Mouse (Mus musculus) adrenal gland, adult 18-20 months (tissue): ENCODE results near the gene Tpd52l2. TPM values are rescaled to one million over a fixed set of nuclear protein-coding genes. Genes with fewer than 3 reads are reported as not detected.
"Not testable (repeated sequence)": the region's sequence is repeated elsewhere in the genome, so short reads cannot be mapped to it uniquely, and the experiment has no call there.

Experiments used
- DNase-seq, 2 experiments: peaks; one replicate each; pipeline ENCODE4 v3.0.0; 2021 to 2022; ENCODE audit warnings: low spot score in 2 of 2
- total RNA-seq, 2 experiments: library from RNA; stranded (reverse); gene quantifications; 1 replicate in 1 of 2; 2 replicates in 1 of 2; pipeline ENCODE4 v1.2.3; 2021

The Tpd52l2 gene
- total RNA-seq, 2 experiments from 2014 or later = 96.6 to 100 TPM

- no peak for DNase-seq
These were observed 12.3 kb upstream of the Tpd52l2 start for GRCm38 (mm10) chr2:181484456-181485233.

- DNase-seq = no peak
These were observed 11.2 kb upstream of the Tpd52l2 start for GRCm38 (mm10) chr2:181485741-181486140.

DNA sequence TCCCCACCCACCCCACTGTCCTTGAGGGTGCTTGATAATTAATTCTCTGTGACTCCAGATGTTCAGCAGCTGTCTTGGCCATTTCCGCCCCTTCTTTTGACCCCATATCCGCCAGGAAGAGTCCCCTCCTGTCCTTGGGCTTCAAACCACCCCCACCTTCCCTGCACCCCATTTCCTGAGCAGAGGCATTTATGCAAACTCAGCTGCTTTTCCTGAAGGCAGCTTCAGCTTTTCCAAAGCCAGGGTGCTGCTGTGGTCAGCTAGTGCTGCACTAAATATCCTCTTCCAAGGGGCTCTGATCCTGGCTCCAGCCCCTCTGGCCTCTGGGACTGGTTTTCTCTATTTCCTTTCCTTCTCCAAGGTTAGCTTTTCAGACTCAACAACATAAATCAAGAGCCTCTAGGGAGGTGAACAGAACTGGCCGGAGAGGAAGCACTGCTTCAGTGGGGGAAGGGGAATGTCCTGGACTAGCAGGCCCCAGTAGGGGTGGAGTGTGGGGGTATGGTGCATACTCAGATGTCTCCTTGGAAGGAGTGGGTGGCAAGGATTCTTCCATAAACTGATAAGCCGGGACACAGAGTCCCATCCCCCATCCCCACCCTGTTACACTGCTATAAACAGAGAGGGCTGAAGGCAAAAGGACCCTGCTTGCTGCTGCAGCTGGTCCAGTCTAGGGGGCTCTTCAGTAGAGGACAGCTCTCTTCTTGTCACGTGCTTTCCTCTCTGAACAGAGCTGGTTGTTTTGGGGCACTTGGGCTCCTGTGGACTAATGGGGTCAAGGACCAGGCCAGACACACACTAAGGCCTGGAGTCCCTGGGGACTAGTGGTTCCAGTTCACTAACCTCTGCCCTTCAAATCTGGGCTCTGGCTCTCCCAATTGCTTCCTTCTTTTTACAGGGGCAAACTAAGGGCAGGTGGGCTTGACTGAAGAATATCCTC, 9.3 kb upstream of the Tpd52l2 start:
- DNase-seq = no peak

GRCm38 (mm10) chr2:181491432-181492205, 5.3 kb upstream of the Tpd52l2 start:
- no peak for DNase-seq

GRCm38 (mm10) chr2:181492206-181492605, 4.7 kb upstream of the Tpd52l2 start:
- no peak for DNase-seq

DNA sequence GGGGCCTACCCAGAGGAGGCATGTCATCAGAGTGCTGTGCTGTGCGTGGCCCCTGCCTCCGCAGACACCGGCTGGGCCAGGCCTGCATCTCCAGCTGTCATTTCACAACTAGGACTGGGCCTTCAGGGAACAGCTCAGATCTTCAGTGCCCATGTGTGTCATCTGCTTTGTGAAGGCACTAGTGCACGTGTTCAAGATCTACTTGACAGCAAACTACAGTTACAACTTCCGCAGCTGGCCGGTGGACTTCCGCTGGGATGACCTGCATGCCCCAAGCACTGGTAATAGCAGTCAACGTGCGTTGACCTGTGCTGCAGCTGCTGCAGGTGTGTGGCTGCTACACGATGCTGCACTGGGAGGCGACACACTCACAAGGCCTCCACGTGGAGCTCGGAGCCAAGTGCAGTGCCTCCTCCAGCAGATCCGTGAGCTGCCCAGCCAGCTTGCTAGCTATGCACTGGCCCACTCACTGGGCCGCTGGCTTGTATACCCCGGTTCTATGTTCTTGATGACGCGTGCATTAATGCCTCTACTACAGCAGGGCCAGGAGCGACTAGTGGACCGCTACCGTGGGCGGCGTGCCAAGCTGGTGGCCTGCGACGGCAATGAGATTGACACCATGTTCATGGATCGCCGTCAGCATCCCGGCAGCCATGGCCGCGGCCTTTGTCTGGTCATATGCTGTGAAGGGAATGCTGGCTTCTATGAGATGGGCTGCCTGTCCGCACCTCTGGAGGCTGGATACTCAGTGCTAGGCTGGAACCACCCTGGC, 3.6 kb upstream of the Tpd52l2 start, which contains the start of gene Abhd16b:
Gene Abhd16b (plus strand): TSS at position 51 of the 772 bp plus-strand sequence.
- DNase-seq = no peak

DNA sequence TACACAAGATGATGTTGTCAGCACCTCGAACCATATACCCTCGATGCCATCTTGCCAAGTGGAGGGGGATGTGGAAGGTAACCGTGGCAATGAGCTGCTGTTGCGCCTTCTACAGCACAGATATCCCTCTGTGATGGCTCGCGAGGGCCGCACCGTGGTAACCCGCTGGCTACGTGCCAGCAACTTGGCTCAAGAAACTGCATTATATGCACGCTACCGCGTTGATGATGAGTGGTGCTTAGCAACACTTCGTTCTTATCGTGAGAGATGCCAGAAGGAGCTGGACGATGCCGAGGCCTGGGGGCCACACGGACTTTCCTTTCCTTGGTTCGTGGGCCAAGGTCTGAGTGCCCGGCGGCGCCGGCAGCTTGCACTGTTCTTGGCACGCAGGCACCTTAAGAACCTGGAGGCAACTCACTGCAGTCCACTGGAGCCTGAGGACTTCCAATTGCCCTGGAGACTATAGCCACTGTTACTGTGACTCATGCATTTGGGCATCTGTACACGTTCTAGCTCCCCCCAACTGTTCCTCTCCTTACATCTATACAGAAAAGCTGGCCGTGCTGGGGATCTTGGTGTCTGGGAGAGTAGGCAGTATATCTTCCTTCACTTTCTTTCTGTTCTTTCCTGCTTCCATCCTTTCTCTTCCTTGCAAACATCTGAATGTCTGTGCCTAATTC, 2.5 kb upstream of the Tpd52l2 start:
- no peak for DNase-seq

DNA sequence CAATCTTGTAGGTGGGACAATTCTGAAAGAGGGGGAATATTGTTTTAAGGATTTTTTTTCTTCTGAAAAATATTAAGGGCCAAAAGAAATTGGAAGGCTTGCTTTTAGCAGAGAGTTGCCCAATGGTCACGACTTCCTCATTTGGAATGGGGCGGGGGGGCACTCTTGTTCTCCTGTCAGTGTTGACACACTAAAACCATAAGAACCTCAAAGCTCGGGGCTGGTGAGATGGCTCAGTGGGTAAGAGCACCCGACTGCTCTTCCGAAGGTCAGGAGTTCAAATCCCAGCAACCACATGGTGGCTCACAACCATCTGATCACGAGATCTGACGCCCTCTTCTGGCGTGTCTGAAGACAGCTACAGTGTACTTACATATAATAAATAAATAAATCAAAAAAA, 1.1 kb upstream of the Tpd52l2 start:
- DNase-seq = not testable (repeated sequence)

DNA sequence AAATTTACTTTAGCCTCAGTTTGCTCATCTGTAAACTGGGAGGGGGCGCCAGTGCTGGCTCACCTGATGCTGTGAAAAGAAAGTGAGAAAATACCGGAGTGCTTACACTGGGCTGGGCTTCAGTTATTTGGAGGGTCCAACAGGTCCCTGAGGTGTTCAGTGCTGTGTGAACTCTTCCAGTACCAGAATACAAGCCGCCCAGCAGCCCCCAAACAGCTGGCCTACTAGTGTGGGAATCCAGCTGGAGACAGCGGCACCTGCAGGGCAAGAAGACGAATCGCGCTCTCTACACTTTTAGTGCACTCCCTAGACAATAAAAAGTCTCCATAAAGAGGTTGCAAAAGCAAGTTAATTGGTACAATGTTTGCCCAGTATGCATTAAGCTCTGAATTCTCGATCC, 661 bp upstream of the Tpd52l2 start:
- DNase-seq = peak; percentile 52 to 62

GRCm38 (mm10) chr2:181497548-181497875, 570 bp downstream of the Tpd52l2 start:
- peak; percentile 55 to 60 for DNase-seq

DNA sequence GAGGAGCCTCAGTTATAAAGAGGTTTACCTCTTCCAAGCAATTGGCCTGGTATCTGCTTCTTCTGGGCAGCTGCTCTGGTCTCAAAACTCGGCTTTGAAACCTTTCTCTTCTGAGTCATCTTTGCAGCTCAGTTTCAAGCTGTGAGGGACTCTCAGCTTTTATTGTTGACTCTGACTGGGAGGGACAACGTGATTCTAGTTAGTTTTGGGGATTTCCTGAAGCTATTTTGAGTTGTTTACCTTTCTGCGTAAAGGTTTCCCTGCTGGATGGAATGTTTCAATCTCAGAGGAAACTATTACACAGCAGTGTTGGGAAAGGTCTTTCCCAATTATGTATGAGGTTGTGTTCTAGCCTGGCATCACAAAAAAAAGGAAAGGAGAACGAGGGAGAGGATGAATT, 1.7 kb downstream of the Tpd52l2 start:
- no peak for DNase-seq

DNA sequence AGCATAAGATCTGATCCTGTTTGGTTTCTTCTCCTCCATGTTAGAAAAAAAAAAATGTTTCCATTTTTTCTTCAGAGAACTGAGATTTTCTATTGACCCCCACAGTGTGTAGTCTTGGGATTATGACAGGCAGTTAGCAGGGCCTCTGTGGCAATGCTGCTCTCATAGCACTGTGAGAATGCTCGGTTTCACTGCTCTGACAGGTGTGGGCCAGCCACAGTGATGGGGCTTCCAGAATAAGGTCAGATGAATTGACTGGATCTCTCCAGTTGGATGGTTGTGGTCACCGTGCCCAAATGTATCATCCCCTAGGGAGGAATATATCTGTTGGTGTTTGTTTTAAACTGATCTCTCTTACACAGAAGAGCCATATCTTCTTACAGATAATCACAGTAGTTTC, 12.2 kb downstream of the Tpd52l2 start:
- no peak for DNase-seq

- no peak for DNase-seq
These were observed 14.3 kb downstream of the Tpd52l2 start for GRCm38 (mm10) chr2:181511231-181511630.

- no peak for DNase-seq
These were observed 22.3 kb downstream of the Tpd52l2 start for GRCm38 (mm10) chr2:181519201-181519600.

DNA sequence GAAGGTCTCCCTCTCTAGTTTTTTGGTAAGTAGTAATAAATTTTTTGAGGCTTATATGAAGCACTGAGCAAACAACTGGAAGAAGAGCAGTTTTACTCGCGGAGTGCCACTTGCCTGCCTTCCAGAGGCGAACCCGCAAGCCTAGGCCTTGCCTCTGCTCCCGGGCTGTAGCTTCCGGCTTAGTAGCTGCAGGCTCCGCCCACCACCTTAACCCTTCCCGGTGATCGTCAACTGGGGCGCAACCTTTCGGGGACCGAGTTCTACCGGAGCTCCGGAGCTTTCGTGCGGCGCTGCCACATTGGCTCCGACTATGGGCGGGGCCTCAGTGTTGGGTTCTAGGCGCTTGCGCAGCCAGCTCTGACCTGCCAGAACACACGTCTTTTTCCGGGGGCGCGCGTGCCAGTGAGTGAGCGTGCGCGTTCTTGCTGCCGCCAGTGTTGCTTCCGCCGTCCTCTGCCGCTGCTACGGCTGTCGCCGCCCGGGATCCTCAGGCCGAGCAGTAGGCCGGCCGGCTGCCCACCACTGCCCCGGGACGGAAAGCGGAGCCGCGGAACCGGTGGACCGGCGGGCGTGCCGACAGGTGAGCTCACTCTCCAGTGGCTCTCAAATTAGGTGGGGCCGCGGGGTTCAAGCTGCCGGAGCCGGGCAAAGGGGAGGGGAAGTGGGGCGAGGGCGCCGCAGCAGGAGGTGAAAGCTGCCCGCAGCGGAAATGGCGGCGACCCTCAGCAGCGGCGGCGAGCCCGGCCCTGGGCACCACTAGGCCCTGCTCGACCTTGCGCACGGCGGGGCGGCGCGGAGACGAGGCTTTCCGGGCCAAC, 23.4 kb downstream of the Tpd52l2 start, which contains the start of gene Dnajc5:
Gene Dnajc5 (plus strand): TSS at position 368 of the 818 bp plus-strand sequence.
- peak; percentile 94 for DNase-seq

GRCm38 (mm10) chr2:181520936-181521227, 23.9 kb downstream of the Tpd52l2 start:
- no peak for DNase-seq

- no peak for DNase-seq
These were observed 24.5 kb downstream of the Tpd52l2 start for GRCm38 (mm10) chr2:181521491-181521890.

DNA sequence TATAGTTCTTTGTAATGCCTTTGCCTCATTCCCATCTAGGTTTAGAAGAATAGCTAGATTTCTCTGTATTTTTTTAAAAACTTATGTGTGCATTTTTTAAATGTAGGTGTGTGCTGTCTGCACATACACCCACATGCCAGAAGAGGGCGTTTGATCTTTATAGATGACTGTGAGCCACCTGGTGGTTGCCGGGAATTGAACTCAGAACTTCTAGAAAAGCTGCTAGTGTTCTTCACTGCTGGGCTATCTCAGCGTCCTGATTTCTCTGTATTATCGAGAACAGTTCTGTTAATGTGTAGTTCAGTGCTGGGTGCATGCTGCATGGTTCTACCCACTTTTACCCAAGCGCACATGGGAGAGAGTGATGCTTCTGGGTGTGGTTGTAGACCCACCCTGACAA, 25.9 kb downstream of the Tpd52l2 start:
- no peak for DNase-seq

- DNase-seq = no peak
These were observed 28.6 kb downstream of the Tpd52l2 start for GRCm38 (mm10) chr2:181525526-181525925.
